Mouse (Mus musculus) liver, adult 2 months (tissue): ENCODE measurements around the gene Atxn7. TPM values are rescaled to one million over a fixed set of nuclear protein-coding genes. Genes with fewer than 3 reads are reported as not detected.

Source experiments
- DNase-seq: peaks from one replicate; pipeline ENCODE4 v3.0.0-alpha.2; 2011; ENCODE audit warnings: low read depth, low spot score; ENCODE audit errors: extremely low read depth
- H3K27ac ChIP-seq: fragments of 200-500 bp; replicated peaks from 2 replicates; pipeline ENCODE4 v1.5.1; 2012; ENCODE audit warnings: low read depth, mild to moderate bottlenecking, control low read depth, inconsistent platforms, low read length; ENCODE audit not compliant: insufficient read depth
- H3K27me3 ChIP-seq: fragments of 200-500 bp; 2 replicates; pipeline ENCODE4 v1.6.1; 2012; ENCODE audit warnings: mild to moderate bottlenecking, moderate library complexity, low read length, inconsistent platforms; ENCODE audit not compliant: control insufficient read depth, insufficient read depth
- H3K36me3 ChIP-seq: fragments of 200-500 bp; 2 replicates; pipeline ENCODE4 v1.6.1; 2012; ENCODE audit warnings: low read length, inconsistent platforms; ENCODE audit not compliant: control insufficient read depth, insufficient read depth
- H3K4me1 ChIP-seq: fragments of 200-500 bp; 2 replicates; pipeline ENCODE4 v1.6.1; 2011; ENCODE audit warnings: low read length; ENCODE audit not compliant: control insufficient read depth, insufficient read depth
- H3K4me3 ChIP-seq: fragments of 200-500 bp; 2 replicates; pipeline ENCODE4 v1.5.1; 2011; ENCODE audit warnings: low read depth, mild to moderate bottlenecking, control low read depth, low read length, moderate library complexity; ENCODE audit not compliant: insufficient read depth
- H3K79me2 ChIP-seq: fragments of 200-500 bp; 2 replicates; pipeline ENCODE4 v1.6.1; 2012; ENCODE audit warnings: inconsistent platforms, mild to moderate bottlenecking, low read length, moderate library complexity; ENCODE audit not compliant: control insufficient read depth, insufficient read depth
- H3K9ac ChIP-seq: fragments of 200-500 bp; 2 replicates; pipeline ENCODE4 v1.6.1; 2012; ENCODE audit warnings: low read depth, mild to moderate bottlenecking, control low read depth, inconsistent platforms, low read length
- CTCF ChIP-seq: fragments of 200-500 bp; IDR thresholded peaks from 2 replicates; pipeline ENCODE4 v1.5.1; 2011; ENCODE audit warnings: low read depth, low read length, control low read depth
- POLR2A ChIP-seq: fragments of 200-500 bp; IDR thresholded peaks from 2 replicates; pipeline ENCODE4 v1.6.1; 2011; ENCODE audit warnings: low read length, control low read depth; ENCODE audit not compliant: insufficient read depth; ENCODE audit errors: extremely low read depth
- WGBS: fragments of 180-500 bp; shearing (Covaris S2); methylation state at CpG from one replicate; pipeline ENCODE4 v1.1.7; 2018; 5-methylcytosine and 5-hydroxymethylcytosine counted together
- polyA plus RNA-seq: library from polyadenylated mRNA; depleted of rRNA; stranded (reverse); fragments of >200 nt; gene quantifications from 2 replicates; pipeline ENCODE4 v1.2.3, GENCODE M21; 2012
- total RNA-seq: library from RNA; depleted of rRNA; stranded (reverse); fragments of >200 nt; gene quantifications from 2 replicates; pipeline ENCODE4 v1.2.3, GENCODE M21; 2014

The Atxn7 gene
- total and polyA plus RNA-seq, 2 experiments: 13.2 to 16.8 TPM

DNA sequence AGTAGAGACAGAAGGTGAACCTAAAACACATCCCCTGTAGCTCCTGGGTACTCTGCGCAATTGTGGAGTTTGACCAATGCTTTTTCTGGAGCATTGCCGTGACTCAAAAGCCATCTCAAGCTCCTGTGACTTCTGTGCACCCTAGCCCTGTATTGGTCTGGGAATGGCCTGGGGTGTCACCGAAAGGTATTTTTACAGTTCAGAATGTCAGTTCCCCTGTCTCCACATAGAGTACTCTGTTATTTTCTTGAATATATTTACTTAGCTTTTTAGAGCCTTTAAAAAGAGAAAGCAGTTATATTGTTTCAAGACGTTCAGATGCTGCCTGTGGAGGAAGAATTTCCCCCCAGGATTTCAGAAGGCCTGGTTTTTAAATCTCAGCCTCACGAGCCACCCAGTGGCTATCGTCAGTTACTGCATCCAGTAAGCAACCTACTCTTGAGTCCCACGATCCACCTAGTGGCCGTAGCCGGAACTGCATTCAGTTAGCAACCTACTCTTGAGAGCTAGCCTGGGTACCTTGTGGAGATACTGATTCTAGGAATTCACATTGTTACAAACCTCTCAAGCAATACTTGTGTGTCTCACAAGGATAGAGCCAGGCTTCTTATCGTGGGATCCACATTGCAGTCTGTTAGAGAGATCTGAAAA is 137.2 kb downstream of the Atxn7 start:
- 25% methylated on average over 10 of the region's 10 CpGs for WGBS
- H3K9ac ChIP-seq: no peak overlapping the region
- DNase-seq: peak; percentile 72
- TF ChIP-seq POLR2A (no peak), CTCF (peak; percentile 93)
- H3K79me2 ChIP-seq: peaks cover 2% of the 10 kb centered on the region; the same call in 1 of the 2 replicates
- H3K27ac ChIP-seq: no peak overlapping the region
- peaks cover 19% of the 10 kb centered on the region for H3K4me1 ChIP-seq
- H3K36me3 ChIP-seq: peaks cover 23% of the 10 kb centered on the region
- H3K27me3 ChIP-seq: no peaks in the 10 kb centered on the region
- H3K4me3 ChIP-seq: no peak overlapping the region

DNA sequence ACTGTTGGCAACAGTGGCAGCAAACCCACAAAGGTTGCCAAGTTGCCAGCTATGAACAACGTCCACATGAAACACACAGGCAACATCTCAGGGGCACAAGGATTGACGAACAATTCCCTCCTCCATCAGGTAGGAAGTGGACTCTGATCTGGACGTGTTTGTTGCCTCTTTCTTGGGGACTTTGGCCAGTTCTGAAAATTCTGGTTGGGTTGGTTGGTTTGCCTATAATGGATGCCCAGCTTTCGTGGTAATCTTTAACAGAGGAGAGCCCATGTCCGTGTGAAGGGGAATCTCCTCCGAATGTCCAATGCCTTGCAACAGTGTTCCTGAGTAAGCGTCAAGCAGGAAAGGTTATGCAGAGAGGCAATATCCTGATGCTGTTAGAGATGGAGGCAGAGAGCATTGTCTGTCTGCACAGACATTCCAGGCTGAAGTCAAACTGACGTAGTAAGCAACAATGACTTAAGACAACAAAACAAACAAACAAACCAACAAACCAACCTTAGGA is 139.6 kb downstream of the Atxn7 start:
- Histone ChIP-seq H3K79me2 (peaks cover 2% of the 10 kb centered on the region; the same call in 1 of the 2 replicates), H3K9ac (no peak overlapping the region), H3K4me3 (no peak overlapping the region), H3K36me3 (peaks cover 27% of the 10 kb centered on the region), H3K4me1 (peaks cover 19% of the 10 kb centered on the region), H3K27me3 (no peaks in the 10 kb centered on the region), H3K27ac (peak overlapping the region; percentile 84)
- no peak for TF ChIP-seq CTCF
- no peak for TF ChIP-seq POLR2A
- WGBS: 22% methylated on average over 8 of the region's 8 CpGs
- DNase-seq: peak; percentile 85

DNA sequence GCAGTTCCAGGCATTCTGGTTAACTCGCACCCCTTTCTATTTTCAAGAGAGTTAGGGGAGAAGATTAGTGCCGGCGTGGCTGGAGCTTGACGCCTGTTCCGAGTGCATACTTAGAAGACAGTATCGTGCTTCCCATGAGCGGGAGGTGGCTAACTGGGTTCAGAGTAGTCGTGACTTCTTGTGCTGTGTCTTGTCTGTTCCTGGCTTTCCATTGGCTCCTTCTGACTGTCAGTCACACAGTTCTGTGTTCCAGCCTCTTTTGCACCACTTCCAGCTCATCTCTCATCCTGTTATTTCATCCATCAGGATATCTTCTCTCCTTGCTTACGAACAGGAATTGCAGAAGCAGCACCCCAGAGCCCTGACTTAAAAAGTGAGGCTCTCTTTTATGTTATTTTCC is 140.1 kb downstream of the Atxn7 start:
- no peak for TF ChIP-seq POLR2A
- TF ChIP-seq CTCF: no peak
- Histone ChIP-seq H3K4me1 (peaks cover 19% of the 10 kb centered on the region), H3K36me3 (peaks cover 22% of the 10 kb centered on the region), H3K27ac (peak overlapping the region; percentile 84), H3K27me3 (no peaks in the 10 kb centered on the region), H3K9ac (no peak overlapping the region), H3K4me3 (no peak overlapping the region), H3K79me2 (peaks cover 2% of the 10 kb centered on the region; the same call in 1 of the 2 replicates)
- WGBS: 88% methylated on average over 9 of the region's 9 CpGs
- no peak for DNase-seq

DNA sequence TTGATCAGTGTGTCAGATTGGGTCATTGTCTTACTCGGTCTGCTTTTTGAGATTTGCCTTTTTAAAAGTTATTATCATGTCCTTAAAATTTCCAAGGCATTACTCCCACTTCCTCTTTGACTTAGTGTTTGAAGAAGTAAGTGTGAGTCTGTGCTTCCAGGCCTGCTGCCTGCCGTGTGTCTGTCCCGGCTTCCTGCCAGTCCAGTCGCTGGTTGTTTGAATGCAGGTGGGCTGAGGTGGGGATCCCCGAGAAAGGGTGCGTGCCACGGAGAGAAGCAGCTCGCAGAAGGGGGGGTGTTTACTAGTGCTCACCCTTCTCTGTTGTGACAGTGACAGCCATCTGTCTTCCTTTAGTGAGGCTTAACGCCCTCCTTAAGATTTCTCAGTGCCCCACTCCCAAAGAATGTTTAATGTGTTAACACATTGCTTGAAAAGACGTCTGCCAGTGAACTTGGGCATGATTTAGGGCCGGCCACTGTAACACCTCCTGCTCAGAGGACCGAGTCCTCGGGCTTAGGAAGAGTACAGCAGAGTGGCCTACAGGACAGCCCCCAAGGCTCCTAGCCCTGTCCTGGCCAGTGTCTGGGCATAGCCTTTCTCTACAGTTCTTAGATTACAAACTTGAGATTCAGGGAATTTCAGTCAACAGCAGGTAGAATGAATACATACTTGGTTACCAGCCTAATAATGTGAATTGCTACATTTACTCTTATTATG is 143.1 kb downstream of the Atxn7 start:
- no peaks in the 10 kb centered on the region for H3K27me3 ChIP-seq
- DNase-seq: no peak
- H3K36me3 ChIP-seq: peaks cover 38% of the 10 kb centered on the region
- H3K9ac ChIP-seq: no peak overlapping the region
- H3K4me1 ChIP-seq: peaks cover 19% of the 10 kb centered on the region
- TF ChIP-seq CTCF (no peak), POLR2A (no peak)
- no peak overlapping the region for H3K4me3 ChIP-seq
- H3K27ac ChIP-seq: no peak overlapping the region
- H3K79me2 ChIP-seq: peaks cover 2% of the 10 kb centered on the region; the same call in 1 of the 2 replicates
- WGBS: 83% methylated on average over 13 of the region's 13 CpGs

DNA sequence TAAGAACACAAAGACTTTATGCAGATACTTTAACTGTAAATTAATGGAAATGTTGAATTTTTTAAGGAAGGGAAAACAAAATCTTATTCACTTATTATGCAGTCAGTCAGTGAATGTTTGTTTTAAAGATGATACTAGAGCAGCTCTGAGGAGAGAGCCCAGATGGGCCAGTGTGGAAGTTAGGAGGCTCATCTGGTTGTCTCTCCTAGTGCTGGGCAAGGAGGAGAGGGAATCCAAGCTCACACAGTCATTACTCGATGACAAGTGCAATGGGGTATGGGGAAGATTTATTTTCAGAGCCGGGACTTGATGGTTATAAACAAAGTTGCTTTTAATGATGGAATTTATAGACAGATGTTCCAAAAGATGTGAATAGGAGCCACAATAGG is 143.7 kb downstream of the Atxn7 start:
- Histone ChIP-seq H3K36me3 (peaks cover 40% of the 10 kb centered on the region), H3K27ac (no peak overlapping the region), H3K9ac (no peak overlapping the region), H3K4me3 (no peak overlapping the region), H3K27me3 (no peaks in the 10 kb centered on the region), H3K4me1 (peaks cover 19% of the 10 kb centered on the region), H3K79me2 (peaks cover 2% of the 10 kb centered on the region; the same call in 1 of the 2 replicates)
- DNase-seq: no peak
- 86% methylated on average over 2 of the region's 2 CpGs for WGBS
- TF ChIP-seq CTCF (no peak), POLR2A (no peak)

DNA sequence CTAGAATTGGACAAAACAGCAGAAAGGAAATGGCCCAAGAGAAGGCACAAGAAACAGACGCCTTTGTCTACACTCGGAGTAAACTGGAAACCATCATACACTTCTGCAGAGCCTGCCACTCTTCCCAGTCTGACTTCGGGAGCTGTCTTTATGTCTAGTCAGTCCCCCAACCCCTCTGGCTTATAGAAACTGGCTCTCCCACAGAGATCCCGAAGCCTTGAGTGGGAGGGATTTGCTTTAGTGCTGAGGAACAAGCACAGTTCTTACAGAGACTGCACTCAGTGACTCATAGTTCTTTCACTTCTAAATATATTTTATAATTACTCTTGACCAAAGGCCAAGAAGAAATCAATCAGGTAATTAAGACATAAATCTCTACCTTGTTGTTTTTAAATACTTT is 149.5 kb downstream of the Atxn7 start:
- 87% methylated on average over 4 of the region's 4 CpGs for WGBS
- H3K4me1 ChIP-seq: no peaks in the 10 kb centered on the region; the same call in 1 of the 2 replicates
- H3K27ac ChIP-seq: no peak overlapping the region
- no peaks in the 10 kb centered on the region for H3K27me3 ChIP-seq
- no peak overlapping the region for H3K9ac ChIP-seq
- no peak for TF ChIP-seq CTCF
- TF ChIP-seq POLR2A: no peak
- peaks cover 71% of the 10 kb centered on the region for H3K36me3 ChIP-seq
- H3K79me2 ChIP-seq: no peaks in the 10 kb centered on the region
- DNase-seq: no peak
- H3K4me3 ChIP-seq: no peak overlapping the region
